Mouse (Mus musculus) fat pad, adult 2 months (tissue): ENCODE results near the gene Gm37240.
"Not testable (repeated sequence)": the region's sequence is repeated elsewhere in the genome, so short reads cannot be mapped to it uniquely, and the experiment has no call there.

ENCODE experiments used
- DNase-seq: peaks from one replicate; pipeline ENCODE4 v3.0.0-alpha.2; 2011; ENCODE audit warnings: low read depth, low spot score; ENCODE audit errors: extremely low read depth

The Gm37240 gene

DNA sequence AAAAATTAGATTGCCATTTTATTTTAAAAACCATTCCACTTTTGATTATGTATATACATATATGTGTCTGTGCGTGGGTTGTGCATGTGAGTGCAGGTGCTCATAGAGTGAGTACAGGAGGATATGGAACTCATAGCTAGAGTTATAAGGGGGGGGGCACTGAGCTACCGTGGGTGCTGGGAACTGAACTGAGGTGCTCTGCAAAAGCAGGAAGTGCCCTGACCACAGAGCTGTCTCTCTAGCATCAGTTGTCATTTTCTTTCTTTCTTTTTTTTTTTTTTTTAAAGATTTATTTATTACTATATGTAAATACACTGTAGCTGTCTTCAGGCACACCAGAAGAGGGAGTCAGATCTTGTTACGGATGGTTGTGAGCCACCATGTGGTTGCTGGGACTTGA is 1025.5 kb downstream of the Gm37240 start:
- not testable (repeated sequence) for DNase-seq

DNA sequence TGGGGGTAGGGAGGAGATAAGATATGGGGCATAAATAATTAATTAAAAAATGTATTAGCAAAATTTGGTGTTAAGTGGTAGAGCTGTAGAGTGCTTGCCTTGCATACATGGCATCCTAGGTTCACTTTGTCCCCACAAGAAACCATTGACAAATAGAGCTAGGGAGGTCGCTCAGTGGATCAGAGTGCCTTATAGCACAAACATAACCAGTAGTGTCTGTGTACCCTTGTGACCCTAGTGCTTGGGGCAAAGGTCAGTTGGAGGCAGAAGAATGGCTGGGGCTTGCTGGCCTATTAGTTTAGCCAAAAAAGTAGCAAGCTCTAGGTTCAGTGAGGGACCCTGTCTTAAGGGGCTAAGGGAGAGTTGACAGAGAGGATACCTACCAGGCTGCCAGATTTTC is 1026.6 kb downstream of the Gm37240 start:
- DNase-seq = no peak

DNA sequence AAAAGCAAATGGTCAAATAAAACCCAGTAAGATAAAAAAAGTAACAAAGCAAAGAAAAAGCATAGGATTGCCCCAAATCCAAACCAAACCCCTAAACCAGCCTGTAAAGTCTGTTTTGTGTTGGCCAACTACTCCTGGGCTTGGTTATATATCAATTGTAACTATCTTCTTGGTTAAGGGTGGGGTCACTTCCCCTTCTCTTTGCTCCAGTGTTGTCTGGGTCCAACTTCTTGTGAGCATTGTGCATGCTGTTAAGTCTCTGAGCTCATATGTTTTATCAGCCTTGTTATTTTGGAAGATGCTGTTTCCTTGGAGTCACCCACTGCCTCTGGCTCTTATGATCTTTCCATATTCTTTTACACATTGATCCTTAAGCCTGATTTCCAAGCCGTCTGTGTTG is 1032.9 kb downstream of the Gm37240 start:
- DNase-seq = no peak

DNA sequence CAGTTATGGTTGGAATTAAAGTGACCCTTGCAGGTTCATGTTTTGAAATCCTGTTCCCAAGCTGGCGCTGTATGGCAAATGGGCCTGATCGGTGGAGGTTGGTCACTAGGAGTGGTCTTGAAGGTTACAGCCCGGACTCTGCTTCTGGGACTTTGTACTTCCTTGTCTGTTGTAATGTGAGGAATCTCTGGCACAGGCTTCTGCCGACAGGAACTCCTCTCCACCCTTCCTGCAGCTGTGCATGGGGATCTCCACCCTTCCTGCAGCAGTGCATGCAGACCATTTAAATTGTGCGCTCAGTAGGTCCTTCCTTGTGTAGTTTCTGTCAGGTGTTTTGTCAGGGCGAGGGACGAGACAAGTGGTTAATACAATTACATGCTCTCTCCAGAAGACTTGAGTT is 1034.4 kb downstream of the Gm37240 start:
- DNase-seq = no peak

DNA sequence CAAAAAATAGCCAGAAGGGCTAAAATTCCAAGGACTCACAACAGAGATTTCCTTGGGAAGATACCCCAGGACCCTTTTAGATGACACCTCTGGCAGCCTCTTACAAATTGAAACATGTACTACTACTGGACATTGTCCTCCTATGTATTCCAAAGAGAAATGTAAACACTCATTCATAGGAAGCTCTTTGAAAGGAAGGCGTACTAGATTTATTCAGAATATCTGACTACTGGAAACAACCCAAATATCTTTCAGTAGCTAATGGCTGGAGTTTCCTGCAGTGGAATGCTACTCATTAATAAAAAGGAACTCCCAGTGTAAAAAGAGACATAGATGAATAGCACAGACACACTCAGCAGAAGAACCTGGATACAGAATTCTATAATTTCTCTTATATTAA is 1035.5 kb downstream of the Gm37240 start:
- DNase-seq = no peak

DNA sequence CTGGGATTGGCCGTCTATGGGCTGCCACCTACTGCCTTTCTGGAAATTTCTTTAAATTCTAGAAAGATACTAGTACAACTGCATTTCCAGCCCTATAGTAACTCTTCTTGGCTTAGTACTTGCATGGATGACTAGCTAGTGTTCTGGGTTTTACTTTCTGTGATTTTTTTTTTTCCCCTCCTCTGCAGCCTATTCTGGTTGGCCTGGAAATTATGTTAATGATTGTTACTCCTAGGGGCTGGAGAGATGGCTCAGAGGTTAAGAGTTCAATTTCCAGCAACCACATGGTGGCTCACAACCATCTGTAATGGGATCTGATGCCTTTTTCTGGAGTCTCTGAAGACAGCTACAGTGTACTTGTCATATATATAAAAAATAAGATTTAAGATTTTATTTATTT is 1036.9 kb downstream of the Gm37240 start:
- DNase-seq = no peak

DNA sequence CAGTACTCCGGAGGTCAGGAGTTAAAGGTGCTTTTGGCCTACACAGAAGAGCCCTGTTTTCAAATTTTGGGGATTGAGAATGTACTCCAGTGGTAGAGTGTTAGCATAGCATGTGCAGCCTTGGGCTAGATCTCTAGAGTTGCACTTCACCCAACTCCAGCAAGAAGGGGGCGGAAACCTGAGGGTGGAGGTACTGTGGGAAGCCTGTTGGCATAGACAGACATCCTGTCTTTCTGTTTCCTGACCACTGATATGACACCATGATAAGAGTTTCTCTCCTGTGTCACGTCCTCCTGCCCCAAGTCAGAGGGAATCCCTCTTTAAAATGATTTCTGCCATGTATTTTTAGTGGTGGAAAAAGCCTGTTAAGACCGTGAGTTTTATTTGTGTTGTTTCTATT is 1038.5 kb downstream of the Gm37240 start:
- DNase-seq = no peak

DNA sequence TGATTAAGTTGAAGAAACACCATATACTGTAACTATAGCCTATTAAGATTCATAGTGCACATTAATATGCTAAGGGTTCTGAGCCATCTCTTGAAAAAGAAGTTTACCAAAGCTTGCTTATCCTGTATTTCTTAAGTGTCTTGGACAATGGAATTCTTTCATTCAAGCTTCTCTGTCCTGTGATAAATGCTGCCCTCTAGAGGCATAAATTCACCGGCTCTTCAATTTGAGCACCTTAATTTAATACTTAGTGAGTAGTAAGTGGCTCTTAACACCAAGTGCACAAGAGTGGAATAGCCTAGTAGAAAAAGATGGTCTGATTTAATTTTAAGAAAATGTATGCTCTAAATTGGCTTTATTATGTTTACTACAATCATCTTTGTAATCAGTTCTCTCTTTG is 1043.7 kb downstream of the Gm37240 start:
- peak; percentile 18 for DNase-seq

DNA sequence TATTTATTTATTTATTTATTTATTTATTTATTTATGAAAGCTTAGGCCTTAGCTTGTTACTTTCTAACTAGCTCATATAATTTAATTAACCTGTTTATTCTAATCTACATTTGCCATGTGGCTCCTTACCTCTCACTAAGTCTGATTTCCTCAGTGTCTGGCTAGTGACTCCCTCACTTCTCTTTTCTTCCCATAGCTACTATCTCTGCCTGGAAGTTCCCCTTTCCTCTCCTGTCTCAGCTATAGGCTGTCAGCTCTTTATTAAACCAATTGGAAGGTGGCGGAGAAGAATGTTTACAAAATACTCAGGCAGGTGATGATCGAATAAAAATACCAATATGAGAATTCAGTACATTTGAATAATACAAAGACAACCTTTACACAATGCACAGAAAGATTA is 1044.5 kb downstream of the Gm37240 start:
- DNase-seq = no peak

DNA sequence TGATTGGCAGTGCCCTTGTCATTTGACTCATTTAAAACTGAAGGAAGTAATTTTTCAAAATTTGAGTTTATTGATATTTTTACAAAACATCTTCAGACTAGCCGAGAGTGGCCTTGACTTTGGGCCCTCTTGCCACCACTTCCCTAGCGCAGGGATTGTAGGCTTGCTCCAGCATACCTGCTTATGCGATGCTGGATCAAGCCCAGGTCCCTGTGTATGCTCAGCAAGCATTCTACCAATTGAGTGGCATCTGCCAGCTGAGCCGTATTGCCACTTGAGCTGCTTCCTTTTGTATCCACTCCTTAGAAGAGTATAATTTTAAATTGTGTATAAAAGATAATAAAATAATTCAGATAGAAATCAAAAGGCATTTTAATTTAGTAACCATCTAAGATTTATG is 1046.0 kb downstream of the Gm37240 start:
- no peak for DNase-seq

DNA sequence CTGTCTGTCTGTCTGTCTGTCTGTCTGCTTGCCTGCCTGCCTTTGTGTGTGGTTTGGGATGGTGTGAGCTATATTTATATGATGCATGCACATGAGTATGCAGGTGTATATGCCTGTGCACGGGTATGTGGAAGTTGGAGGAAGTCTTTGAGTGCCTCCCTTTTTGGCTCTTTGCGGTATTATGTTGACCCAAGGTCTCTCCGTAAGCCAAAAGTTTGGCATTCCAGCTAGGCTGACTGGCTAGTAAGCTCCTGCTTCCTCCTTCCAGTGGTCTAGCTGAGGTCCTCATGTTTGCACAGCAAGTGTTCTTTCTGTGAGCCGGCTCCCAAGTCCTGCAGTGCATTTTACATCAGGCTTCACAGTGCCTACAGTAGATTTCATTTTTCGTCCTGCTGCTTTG is 1047.8 kb downstream of the Gm37240 start:
- DNase-seq = no peak

DNA sequence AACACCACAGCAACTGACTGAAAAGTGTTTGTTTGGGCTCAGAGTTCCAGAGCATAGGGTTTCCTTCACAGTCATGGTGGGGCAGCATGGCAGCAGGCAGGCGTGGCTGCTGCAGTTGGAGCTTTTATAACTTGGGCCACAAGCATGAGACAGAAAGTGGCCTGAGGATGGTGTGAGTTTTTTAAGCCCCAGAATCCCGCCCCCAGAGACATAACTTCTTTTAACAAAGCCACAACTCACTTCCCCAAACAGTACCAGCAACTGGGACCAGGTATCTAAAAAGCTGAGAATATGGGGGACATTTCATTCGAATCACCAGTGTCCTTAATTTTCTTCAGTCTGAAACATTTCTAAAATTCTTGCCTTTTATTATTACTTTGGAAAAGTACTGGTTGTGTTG is 1049.3 kb downstream of the Gm37240 start:
- no peak for DNase-seq

DNA sequence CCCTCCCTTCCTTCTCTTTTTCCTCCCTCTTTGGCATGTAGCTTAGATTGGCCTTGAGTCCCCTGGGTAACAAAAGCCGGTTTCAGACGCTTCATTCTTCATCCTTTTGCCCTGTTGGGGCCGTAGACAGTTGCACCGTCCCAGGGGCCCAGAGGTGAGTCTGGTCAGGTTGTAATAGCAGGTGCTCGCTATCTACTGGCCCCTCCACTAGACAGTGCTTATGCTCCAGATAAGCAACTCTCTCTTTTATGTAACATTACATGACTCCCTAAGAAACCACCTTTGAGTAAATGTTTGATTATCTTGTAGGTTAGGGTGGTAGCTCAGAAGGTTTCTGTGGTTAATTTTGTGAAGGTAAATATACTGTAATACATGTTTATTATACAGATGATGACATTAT is 1051.3 kb downstream of the Gm37240 start:
- DNase-seq = no peak

DNA sequence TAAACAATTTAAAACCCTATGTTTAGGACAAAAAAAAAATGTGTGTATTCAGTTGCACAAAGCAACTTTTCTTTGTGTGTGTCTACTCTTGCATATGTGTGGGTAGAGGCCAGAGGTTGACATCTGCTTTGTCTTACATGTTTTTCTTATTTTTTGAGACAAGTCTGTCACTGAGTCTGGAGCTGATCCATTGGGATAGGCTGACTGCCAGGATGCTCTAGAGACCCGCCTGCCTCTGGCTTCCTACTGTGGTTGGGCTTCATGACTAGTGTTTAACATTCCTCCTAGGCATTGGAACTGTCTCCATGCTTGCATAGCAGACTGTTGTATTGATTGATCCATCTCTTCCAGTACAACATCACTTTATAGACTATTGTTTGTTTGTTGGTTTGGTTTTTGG is 1058.0 kb downstream of the Gm37240 start:
- no peak for DNase-seq

DNA sequence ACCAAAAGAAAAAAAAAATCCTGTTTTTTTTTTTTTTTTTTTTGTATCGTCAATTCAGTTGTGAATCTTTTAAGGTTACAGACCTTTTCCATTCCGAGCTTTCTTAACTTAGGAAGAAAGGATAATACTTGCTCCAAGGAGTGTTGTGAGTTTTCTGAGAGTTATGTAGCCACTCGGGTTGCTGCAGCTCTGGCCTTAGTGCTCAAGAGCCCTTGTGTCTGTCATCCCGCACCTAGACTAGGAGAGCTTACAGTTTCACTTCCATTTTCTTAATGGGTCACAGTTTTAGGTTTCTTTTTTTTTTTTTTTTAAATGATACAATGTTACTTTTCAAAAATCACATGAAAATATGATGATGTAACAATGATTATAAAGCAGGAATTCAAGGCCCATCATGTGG is 1059.7 kb downstream of the Gm37240 start:
- DNase-seq = no peak

DNA sequence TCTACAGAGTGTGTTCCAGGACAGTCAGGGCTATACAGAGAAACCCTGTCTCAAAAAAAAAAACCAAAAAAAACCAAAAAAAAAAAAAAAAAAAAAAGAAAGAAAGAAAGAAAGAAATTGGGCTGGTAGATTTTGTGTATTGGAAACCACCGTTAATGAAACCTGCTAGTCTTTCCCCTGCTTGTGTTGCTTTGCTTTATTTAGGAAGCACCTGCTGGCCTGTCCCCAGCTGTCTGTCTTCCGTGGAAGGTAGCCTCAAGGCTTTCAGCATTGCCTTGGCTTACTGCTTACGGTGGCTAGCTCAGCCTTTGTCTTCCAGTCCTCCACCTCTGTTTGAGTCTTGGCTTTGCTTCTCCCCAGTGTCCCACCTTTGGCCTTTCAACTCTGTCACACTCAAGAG is 1060.4 kb downstream of the Gm37240 start:
- no peak for DNase-seq

DNA sequence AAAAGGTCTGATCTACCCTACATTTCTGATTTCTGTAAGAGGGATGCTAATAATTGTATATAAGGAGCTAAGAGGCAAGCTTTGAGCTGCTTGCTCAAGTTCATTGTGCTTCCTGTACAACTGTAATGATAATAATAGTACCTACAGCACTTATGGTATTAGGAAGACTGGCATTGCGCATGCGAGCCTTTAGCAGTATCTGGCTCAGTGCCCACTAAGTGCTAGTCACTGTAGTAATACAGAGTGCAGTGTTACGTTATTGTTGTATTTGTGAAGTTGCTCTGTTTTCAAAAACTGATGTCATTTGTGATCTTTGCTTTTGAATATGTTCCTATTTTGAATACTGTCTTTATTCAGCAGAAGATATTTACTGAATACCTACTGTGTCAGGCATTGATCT is 1060.9 kb downstream of the Gm37240 start:
- DNase-seq = no peak

DNA sequence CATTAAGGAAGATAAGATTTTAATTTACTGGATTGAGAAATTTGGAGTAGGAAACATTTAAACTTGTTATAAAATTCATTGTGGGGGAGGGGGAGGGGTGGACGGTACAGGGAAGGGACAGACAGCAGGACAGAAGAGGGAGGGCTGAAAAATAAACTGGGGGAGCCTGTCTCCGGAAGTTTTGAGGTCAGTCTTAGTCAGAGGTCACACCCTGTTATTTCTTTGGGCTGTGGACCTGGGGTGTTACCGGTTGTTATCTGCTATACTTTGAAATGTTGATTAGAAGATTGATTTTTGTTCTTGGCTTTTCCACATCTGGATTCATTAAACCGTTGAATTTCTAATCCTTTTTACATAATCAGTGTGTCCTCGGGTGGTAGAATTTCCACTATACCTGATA is 1061.3 kb downstream of the Gm37240 start:
- DNase-seq = no peak

DNA sequence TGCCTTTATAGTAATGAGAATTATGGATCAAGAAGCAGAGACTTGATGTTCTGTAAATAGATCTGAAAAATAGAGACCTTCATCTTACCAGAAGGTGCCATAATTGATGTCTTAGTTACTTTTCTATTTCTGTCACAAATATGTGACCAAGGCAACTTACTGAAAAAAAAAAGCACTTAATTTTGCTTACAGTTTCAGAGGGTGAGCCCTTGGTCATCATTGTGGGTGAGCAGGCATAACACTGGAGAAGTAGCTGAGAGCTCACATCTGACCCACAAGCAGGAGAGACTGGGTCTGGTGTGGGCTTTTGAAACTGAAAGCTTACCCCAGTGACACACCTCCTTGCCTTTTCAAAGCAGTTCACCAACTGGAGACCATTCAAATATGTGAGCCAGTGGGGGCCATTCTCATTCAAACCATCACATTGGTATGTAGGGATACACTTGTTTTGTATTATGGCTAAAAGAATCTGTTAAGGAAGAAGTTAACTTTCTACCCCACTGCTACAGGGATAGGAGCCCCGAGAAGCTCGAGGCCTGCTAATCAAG is 1066.6 kb downstream of the Gm37240 start:
- DNase-seq = no peak

DNA sequence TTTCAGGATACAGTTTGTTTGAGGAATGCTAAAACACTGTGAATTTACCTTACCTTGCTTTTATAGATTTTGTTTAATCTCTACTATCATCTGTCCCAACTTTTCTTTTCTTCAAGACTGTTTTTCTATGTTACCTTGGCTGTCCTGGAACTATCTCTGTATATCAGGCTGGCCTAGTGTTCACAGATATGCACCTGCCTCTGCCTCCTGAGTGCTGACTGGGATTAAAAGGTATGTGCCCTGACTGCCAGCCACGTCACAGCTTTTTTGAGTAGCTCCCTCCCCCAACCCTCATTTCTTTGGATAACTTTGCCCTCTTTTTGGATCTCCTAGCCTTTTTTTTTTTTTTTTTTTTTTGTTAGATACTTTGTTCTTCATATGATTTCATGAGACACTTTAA is 1070.4 kb downstream of the Gm37240 start:
- DNase-seq = no peak

DNA sequence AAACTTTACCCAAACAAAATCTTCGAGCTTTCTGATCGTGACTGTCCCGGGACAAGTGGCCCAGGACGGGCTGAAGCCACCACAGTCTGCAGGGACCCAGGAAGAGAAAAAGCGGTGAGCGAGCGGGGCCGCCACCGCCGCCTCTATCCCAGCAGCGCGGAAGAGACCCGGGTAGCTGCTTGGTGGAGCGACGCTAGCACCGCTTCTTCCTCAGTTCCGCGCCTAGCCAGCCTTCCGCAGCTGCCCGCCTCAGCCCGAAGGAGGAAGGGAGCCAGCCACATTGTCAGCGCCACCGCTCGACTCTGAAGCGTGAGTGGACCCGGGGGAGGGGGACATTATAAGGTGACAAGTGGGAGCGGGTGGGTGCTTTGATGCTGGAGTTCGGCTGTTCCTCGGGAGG is 1071.9 kb downstream of the Gm37240 start:
- DNase-seq = no peak

DNA sequence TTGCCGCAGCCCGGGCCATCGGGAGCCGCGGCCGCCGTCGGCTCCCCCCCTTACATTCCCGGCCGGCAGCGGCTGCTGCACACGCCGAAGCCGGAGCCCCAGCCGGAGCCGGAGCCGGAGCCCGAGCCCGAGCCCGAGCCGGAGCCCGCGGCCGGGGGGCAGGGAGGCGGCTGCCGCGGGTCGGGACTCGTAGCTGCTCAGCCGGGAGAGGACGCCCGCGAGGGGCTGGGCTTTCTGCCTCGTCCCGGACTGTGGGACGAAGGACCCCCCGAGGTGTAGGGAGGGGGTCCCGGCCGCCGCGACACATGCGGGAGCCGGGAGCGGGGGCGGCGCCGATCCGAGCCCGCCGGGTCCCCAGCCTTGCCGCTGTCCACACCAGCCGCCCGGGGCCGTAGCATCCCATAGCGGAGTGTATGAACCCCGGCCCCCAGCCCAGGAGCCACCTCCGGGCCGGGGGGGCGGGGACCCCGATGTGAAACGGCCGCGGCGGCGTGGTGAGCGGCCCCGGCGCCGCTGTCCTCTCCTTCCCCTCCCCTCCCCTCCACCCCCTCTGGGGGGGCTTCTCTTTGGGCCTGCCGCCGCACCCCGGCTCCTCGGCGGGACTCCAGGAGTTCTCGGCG is 1072.4 kb downstream of the Gm37240 start, which contains the start of gene Fbxw7:
Gene Fbxw7 (plus strand): TSS at position 507 of the 620 bp plus-strand sequence.
- DNase-seq = no peak

DNA sequence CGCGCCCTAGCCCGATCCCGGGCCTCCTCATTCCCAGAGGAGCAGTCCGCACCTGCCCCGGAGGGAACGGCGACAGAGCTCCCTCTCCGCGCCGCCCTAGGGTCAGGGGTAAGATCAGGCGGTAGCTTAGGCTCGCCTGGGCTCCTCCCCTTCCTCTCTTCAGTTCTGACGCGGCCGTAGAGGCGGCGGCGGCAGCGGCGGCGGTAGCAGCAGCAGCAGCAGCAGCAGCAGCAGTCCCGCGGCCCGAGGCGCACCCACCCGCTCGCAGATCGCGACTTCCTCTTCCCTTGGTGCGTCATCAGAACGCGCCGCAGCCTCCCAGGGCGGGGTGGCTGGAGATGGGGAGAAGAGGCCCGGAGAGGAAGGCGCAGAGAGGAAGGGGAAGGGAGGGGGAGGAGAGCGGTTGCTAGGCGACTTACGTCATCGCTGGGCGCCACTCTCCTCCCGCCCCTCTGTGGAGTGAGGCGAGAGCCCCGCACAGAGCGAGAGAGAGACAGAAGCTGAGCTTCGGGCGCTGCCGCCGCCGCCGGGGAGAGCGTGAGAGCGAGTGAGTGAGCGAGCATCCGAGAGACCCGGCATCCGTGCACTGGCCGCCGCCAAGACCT is 1073.1 kb downstream of the Gm37240 start:
- peak; percentile 73 for DNase-seq
